Mouse (Mus musculus): ENCODE results near the gene Awat1.

The Awat1 gene

GRCm38 (mm10) chrX:100571951-100572350 is at the start of gene Awat1:
Gene Awat1 (plus strand): TSS chrX:100572251.
- in situ Hi-C loops (cut with MboI, MseI) = no loop called here

GRCm38 (mm10) chrX:100524471-100524870 is 47.6 kb upstream of the Awat1 start, which contains the start of gene Dgat2l6:
Gene Dgat2l6 (plus strand): TSS chrX:100524838.
- in situ Hi-C loops (cut with MboI, MseI) = no loop called here

- in situ Hi-C loops (cut with MboI, MseI) = no loop called here
Measured at GRCm38 (mm10) chrX:100556026-100556425, 16.0 kb upstream of the Awat1 start.

GRCm38 (mm10) chrX:100565696-100566095 is 6.4 kb upstream of the Awat1 start:
- in situ Hi-C loops (cut with MboI, MseI) = no loop called here

- in situ Hi-C loops (cut with MboI, MseI) = no loop called here
Measured at GRCm38 (mm10) chrX:100594791-100595190, 22.7 kb downstream of the Awat1 start, which contains the start of gene P2ry4. Gene P2ry4 (minus strand): TSS chrX:100594869.

GRCm38 (mm10) chrX:100597439-100597838 is 25.4 kb downstream of the Awat1 start:
- in situ Hi-C loops (cut with MboI, MseI) = no loop called here

- in situ Hi-C loops (cut with MboI, MseI) = no loop called here
Measured at GRCm38 (mm10) chrX:100599755-100600154, 27.7 kb downstream of the Awat1 start.

GRCm38 (mm10) chrX:100605314-100605713 is 33.3 kb downstream of the Awat1 start, which contains the start of gene Arr3:
Gene Arr3 (plus strand): TSS chrX:100605497.
- in situ Hi-C loops (cut with MboI, MseI) = no loop called here

- in situ Hi-C loops (cut with MboI, MseI) = loop anchor here (10.0 kb wide), 1 partner anchor 356 kb away; no protein-coding TSS in a partner anchor
Measured at GRCm38 (mm10) chrX:100618488-100618887, 46.4 kb downstream of the Awat1 start.

- in situ Hi-C loops (cut with MboI, MseI) = no loop called here
Measured at GRCm38 (mm10) chrX:100621366-100621765, 49.3 kb downstream of the Awat1 start.

- in situ Hi-C loops (cut with MboI, MseI) = no loop called here
Measured at GRCm38 (mm10) chrX:100624242-100624641, 52.2 kb downstream of the Awat1 start.

- in situ Hi-C loops (cut with MboI, MseI) = no loop called here
Measured at GRCm38 (mm10) chrX:100625146-100625545, 53.1 kb downstream of the Awat1 start.

- in situ Hi-C loops (cut with MboI, MseI) = no loop called here
Measured at GRCm38 (mm10) chrX:100625546-100625801, 53.4 kb downstream of the Awat1 start, which contains the start of gene Kif4. Gene Kif4 (plus strand): TSS chrX:100625737.

- in situ Hi-C loops (cut with MboI, MseI) = no loop called here
Measured at GRCm38 (mm10) chrX:100625802-100626793, 54.0 kb downstream of the Awat1 start, which contains the start of gene Pdzd11. Gene Pdzd11 (minus strand): TSS chrX:100626568.
